Mouse (Mus musculus) cerebellum, postnatal 10 days (tissue): ENCODE data around the gene Ccdc22.
A peak's percentile ranks its signal among the peaks of the same experiment; 100 is the strongest.

Experiments used
- DNase-seq, 2 experiments: peaks; one replicate each; pipeline ENCODE4 v3.0.0; 2021; ENCODE audit warnings: mixed read lengths in 2 of 2

The Ccdc22 gene

GRCm38 (mm10) chrX:7573176-7574086 lies 31.9 kb downstream of the Ccdc22 start, which contains the start of gene Foxp3:
Gene Foxp3 (plus strand): TSS chrX:7573644.
- peak; percentile 74 to 77 for DNase-seq

- no peak for DNase-seq
These were observed 32.9 kb downstream of the Ccdc22 start for GRCm38 (mm10) chrX:7572466-7572865.

GRCm38 (mm10) chrX:7571565-7572136 lies 33.7 kb downstream of the Ccdc22 start:
- no peak for DNase-seq

GRCm38 (mm10) chrX:7570481-7571175 lies 34.7 kb downstream of the Ccdc22 start:
- DNase-seq = peak; percentile 37 to 65

GRCm38 (mm10) chrX:7567491-7567890 lies 37.8 kb downstream of the Ccdc22 start:
- no peak for DNase-seq

GRCm38 (mm10) chrX:7566352-7566751 lies 39.0 kb downstream of the Ccdc22 start:
- DNase-seq = no peak

- DNase-seq = no peak
These were observed 42.2 kb downstream of the Ccdc22 start for GRCm38 (mm10) chrX:7563076-7563475.

GRCm38 (mm10) chrX:7553474-7553873 lies 51.8 kb downstream of the Ccdc22 start:
- no peak for DNase-seq
